Mouse (Mus musculus): ENCODE results near the gene Fut1. TPM values are rescaled to one million over a fixed set of nuclear protein-coding genes. Genes with fewer than 3 reads are reported as not detected.

The Fut1 gene
- polyA plus RNA-seq, 1 experiment from 2014 or later, result 0.38 TPM

DNA sequence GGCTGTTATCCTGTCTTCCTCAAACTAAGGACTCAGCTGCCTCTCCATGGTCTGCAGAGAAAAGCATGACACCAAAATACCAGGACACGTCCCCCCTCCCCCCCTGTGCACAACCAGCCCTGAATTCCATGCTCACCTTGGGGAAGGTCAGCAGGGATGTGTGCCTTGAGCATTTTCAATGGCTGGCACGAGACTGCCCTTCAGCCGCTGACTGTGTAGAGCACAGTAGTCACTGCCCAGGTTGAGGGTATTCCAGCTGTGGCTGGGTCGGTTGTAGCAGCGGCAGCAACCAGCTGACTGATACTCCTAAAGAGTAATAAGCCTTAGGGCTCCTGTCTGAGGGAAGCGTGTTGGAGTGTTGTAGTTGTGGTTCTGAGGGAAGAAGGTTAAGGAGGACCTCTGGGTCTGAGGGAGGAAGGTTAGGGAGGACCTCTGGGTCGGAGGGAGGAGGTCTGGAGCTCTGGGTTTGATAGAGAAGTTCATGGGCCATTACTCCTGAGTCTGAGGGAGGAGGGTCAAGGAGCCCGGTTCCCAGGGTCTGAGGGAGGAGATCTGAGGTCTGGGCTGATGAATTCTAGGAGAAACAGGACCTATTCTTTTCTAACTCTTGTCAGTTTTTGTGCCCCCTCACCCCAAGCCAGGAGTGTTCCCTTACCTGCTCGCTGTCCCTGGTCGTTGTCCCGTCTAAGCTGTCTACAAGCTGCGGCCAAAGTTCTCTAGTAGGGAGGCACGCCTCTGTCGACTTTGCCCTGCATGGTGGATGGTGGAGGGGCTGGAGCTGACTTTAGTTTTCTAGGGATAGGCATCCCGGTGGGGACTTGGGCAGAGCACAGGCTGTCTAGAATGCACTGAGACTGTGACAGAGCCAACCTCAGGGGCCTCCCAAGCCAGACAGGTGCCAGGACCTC lies 42.4 kb upstream of the Fut1 start:
- H3K9ac ChIP-seq (replicated peaks; ENCODE audit: low read length), result no peak overlapping the region
- H3K27me3 ChIP-seq (ENCODE audit: control insufficient read depth, insufficient read depth, low read length), result no peaks in the 10 kb centered on the region
- no peak overlapping the region for H3K4me3 ChIP-seq (ENCODE audit: low read depth, low read length)
- no peak for DNase-seq (ENCODE audit: low spot score)
- H3K36me3 ChIP-seq (replicated peaks; ENCODE audit: control insufficient read depth, insufficient read depth, low read depth, low read length), result no peaks in the 10 kb centered on the region; the same call in 1 of the 2 replicates
- WGBS, result 85% methylated on average over 15 of the region's 15 CpGs
- no peaks in the 10 kb centered on the region for H3K9me3 ChIP-seq (replicated peaks; ENCODE audit: control insufficient read depth, low read length)
- H3K27ac ChIP-seq (replicated peaks; ENCODE audit: low read depth, low read length), result no peak overlapping the region
- no peaks in the 10 kb centered on the region; the same call in 1 of the 2 replicates for H3K4me1 ChIP-seq (ENCODE audit: control insufficient read depth, insufficient read depth, low read length)
- no peak for ATAC-seq (replicated peaks; ENCODE audit: insufficient number of reproducible peaks, low FRiP score, low TSS enrichment, low read depth)
- no peak overlapping the region for H3K4me2 ChIP-seq (ENCODE audit: low read depth, low read length)

DNA sequence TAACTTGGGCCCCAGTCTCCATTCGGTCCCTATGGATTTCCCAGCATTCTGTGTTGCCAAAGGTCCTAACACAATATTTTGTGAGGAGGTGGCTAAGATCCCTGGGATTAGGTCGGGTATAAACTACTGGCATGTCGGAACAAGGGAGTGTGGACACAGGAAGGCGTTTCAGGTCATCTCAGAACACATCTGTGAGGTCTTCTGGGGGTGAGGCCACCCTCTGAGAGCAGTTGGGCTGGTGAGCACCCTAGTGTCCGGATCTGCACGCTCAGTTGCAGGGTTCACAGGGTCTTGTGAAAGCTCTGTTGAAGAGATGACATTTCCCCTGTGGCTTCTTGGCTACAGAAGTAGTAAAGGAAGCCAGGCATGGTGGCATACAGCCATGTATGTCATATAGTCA lies 31.2 kb upstream of the Fut1 start:
- H3K4me2 ChIP-seq (ENCODE audit: low read depth, low read length), result no peak overlapping the region
- H3K9ac ChIP-seq (replicated peaks; ENCODE audit: low read length), result no peak overlapping the region
- H3K27ac ChIP-seq (replicated peaks; ENCODE audit: low read depth, low read length), result no peak overlapping the region
- no peaks in the 10 kb centered on the region for H3K9me3 ChIP-seq (replicated peaks; ENCODE audit: control insufficient read depth, low read length)
- no peak for DNase-seq (ENCODE audit: low spot score)
- H3K36me3 ChIP-seq (replicated peaks; ENCODE audit: control insufficient read depth, insufficient read depth, low read depth, low read length), result no peaks in the 10 kb centered on the region
- H3K4me1 ChIP-seq (ENCODE audit: control insufficient read depth, insufficient read depth, low read length), result no peaks in the 10 kb centered on the region
- 89% methylated on average over 6 of the region's 6 CpGs for WGBS
- no peaks in the 10 kb centered on the region for H3K27me3 ChIP-seq (ENCODE audit: control insufficient read depth, insufficient read depth, low read length)
- H3K4me3 ChIP-seq (ENCODE audit: low read depth, low read length), result no peak overlapping the region
- ATAC-seq (replicated peaks; ENCODE audit: insufficient number of reproducible peaks, low FRiP score, low TSS enrichment, low read depth), result no peak

DNA sequence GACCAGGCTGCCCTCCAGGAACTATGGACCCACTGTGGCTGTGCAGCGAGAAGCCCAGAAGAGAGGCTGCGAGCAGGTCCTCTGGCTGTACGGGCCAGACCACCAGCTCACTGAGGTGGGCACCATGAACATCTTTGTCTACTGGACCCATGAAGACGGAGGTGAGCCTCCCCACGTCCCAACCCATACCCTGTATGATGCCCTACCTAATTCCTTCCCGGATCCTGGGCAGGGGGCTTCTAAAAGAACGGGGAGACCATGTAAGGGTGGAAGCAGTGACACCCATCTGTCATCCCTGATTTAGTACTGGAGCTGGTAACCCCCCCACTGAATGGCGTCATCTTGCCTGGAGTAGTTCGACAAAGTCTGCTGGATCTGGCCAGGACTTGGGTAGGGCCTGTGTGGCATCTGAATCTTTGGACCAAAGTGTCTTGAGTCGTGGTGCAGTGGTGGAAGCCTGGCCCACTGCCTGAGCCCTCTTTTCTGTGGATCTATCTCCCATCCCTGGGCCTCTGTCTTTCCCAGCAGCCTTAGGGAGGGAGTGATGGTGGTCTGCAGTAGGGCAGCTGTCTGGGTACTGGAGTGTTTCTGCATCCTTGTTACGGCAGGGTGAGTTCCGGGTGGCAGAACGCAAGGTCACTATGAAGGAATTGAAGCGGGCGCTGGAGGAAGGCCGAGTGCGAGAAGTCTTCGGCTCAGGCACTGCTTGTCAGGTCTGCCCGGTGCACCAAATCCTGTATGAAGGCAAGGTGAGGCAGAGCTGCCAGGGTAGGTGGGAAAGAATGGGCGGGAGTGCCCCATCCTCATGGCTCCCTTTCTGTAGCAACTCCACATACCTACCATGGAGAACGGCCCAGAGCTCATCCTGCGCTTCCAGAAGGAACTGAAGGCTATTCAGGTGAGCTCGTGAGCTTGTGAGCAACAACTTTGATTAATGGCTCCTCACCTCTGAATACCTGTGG lies 29.2 kb upstream of the Fut1 start:
- Histone ChIP-seq H3K4me2 (ENCODE audit: low read depth, low read length) (no peak overlapping the region), H3K27me3 (ENCODE audit: control insufficient read depth, insufficient read depth, low read length) (no peaks in the 10 kb centered on the region), H3K27ac (replicated peaks; ENCODE audit: low read depth, low read length) (no peak overlapping the region), H3K4me1 (ENCODE audit: control insufficient read depth, insufficient read depth, low read length) (no peaks in the 10 kb centered on the region), H3K9ac (replicated peaks; ENCODE audit: low read length) (no peak overlapping the region), H3K4me3 (ENCODE audit: low read depth, low read length) (no peak overlapping the region), H3K36me3 (replicated peaks; ENCODE audit: control insufficient read depth, insufficient read depth, low read depth, low read length) (no peaks in the 10 kb centered on the region), H3K9me3 (replicated peaks; ENCODE audit: control insufficient read depth, low read length) (no peaks in the 10 kb centered on the region)
- no peak for DNase-seq (ENCODE audit: low spot score)
- WGBS, result 93% methylated on average over 23 of the region's 23 CpGs
- ATAC-seq (replicated peaks; ENCODE audit: insufficient number of reproducible peaks, low FRiP score, low TSS enrichment, low read depth), result no peak

DNA sequence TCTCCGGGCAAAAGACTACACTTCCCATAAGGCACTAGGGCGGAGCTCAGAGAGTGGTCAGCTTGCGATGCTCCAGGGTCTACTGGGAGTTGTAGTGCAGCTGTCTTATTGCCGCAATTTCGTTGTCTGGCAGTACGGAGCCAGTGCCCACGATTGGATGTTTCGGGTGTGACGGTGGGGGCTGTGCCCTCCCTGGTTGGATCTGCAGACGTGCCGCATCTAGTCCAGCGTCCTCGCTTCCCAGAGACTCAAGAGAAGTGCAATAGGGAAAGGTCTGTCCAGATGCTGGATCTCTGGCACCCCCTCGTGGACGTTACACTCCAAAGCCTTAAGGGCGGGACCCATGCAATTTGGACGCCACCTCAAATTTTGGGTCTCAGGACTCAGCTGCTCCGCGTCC lies 27.9 kb upstream of the Fut1 start:
- peak; percentile 93 for DNase-seq (ENCODE audit: low spot score)
- Histone ChIP-seq H3K9me3 (replicated peaks; ENCODE audit: control insufficient read depth, low read length) (no peaks in the 10 kb centered on the region), H3K36me3 (replicated peaks; ENCODE audit: control insufficient read depth, insufficient read depth, low read depth, low read length) (no peaks in the 10 kb centered on the region), H3K4me3 (ENCODE audit: low read depth, low read length) (peak overlapping the region; percentile 19), H3K4me2 (ENCODE audit: low read depth, low read length) (peak overlapping the region; percentile 43), H3K4me1 (ENCODE audit: control insufficient read depth, insufficient read depth, low read length) (no peaks in the 10 kb centered on the region), H3K27ac (replicated peaks; ENCODE audit: low read depth, low read length) (no peak overlapping the region), H3K9ac (replicated peaks; ENCODE audit: low read length) (0 out of 2 replicates have a peak overlapping the region, but pooled peaks have one; percentile 18), H3K27me3 (ENCODE audit: control insufficient read depth, insufficient read depth, low read length) (no peaks in the 10 kb centered on the region)
- ATAC-seq (replicated peaks; ENCODE audit: insufficient number of reproducible peaks, low FRiP score, low TSS enrichment, low read depth), result peak; percentile 96
- WGBS, result 7% methylated on average over 19 of the region's 19 CpGs

DNA sequence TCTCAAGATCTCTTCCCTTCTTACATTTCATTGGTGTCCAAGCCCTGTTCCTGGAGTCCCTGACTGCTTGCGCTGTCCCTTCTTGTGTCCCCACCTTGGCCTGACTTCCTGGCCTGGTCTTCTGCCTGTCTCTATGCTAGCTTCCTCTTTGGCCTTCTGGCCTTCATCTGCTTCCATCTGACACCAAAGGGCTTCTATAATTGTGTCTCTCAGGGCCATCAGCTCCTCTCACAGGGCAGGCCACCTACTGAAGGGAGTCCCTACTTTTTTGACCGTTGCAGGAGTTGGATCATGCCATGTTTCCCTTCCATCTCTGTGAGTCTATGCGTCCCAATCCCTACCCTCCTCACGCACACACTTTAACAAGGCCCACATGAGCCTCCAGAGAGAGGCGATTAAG lies 27.2 kb upstream of the Fut1 start:
- DNase-seq (ENCODE audit: low spot score), result no peak
- WGBS, result 94% methylated on average over 5 of the region's 5 CpGs
- H3K4me1 ChIP-seq (ENCODE audit: control insufficient read depth, insufficient read depth, low read length), result no peaks in the 10 kb centered on the region
- no peak overlapping the region for H3K27ac ChIP-seq (replicated peaks; ENCODE audit: low read depth, low read length)
- ATAC-seq (replicated peaks; ENCODE audit: insufficient number of reproducible peaks, low FRiP score, low TSS enrichment, low read depth), result no peak
- H3K9me3 ChIP-seq (replicated peaks; ENCODE audit: control insufficient read depth, low read length), result no peaks in the 10 kb centered on the region
- H3K27me3 ChIP-seq (ENCODE audit: control insufficient read depth, insufficient read depth, low read length), result no peaks in the 10 kb centered on the region
- no peak overlapping the region for H3K4me3 ChIP-seq (ENCODE audit: low read depth, low read length)
- H3K4me2 ChIP-seq (ENCODE audit: low read depth, low read length), result no peak overlapping the region
- H3K9ac ChIP-seq (replicated peaks; ENCODE audit: low read length), result no peak overlapping the region
- H3K36me3 ChIP-seq (replicated peaks; ENCODE audit: control insufficient read depth, insufficient read depth, low read depth, low read length), result no peaks in the 10 kb centered on the region

DNA sequence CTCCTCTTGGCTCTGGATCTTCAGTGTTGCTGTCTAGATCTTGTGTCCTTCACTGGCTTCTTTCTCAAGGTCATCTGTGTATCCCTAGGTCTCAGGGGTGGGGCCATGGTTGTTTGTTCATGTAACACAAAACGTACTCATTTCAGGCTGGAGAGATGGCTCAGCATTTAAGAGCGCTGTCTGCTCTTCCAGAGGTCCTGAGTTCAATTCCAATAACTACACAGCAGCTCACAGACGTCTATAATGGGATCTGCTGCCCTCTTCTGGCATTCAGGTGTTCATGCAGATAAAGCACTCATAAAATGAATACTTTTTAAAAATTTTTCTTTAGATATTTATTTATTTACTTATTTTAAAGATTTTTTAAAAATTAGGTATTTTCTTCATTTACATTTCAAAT lies 26.2 kb upstream of the Fut1 start:
- Histone ChIP-seq H3K4me2 (ENCODE audit: low read depth, low read length) (no peak overlapping the region), H3K9me3 (replicated peaks; ENCODE audit: control insufficient read depth, low read length) (no peaks in the 10 kb centered on the region), H3K9ac (replicated peaks; ENCODE audit: low read length) (no peak overlapping the region), H3K27ac (replicated peaks; ENCODE audit: low read depth, low read length) (no peak overlapping the region), H3K4me1 (ENCODE audit: control insufficient read depth, insufficient read depth, low read length) (no peaks in the 10 kb centered on the region), H3K4me3 (ENCODE audit: low read depth, low read length) (no peak overlapping the region), H3K36me3 (replicated peaks; ENCODE audit: control insufficient read depth, insufficient read depth, low read depth, low read length) (no peaks in the 10 kb centered on the region), H3K27me3 (ENCODE audit: control insufficient read depth, insufficient read depth, low read length) (no peaks in the 10 kb centered on the region)
- DNase-seq (ENCODE audit: low spot score) (peak; percentile 27), ATAC-seq (replicated peaks; ENCODE audit: insufficient number of reproducible peaks, low FRiP score, low TSS enrichment, low read depth) (no peak)
- WGBS, result 64% methylated on average over 3 of the region's 3 CpGs

DNA sequence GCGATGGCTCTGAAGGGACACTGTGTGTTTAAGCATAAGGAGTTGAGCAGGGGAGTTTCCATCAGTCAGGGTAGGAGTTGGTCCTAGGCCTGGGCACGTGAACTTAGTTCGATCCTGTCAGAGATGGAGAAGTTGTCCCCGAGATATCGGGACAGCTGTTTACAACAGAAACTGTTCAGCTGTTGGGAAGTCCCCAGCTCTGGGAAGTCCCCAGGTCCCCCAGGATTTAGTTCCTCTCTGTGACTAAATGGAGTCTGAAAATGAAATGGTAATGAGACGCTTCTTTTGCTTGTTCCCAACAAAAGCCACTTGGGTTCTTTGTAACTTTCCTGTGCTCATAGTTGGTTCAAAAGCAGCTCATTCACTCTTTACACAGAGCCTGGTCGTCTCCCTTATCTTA lies 25.2 kb upstream of the Fut1 start:
- ATAC-seq (replicated peaks; ENCODE audit: insufficient number of reproducible peaks, low FRiP score, low TSS enrichment, low read depth) (no peak), DNase-seq (ENCODE audit: low spot score) (no peak)
- Histone ChIP-seq H3K4me2 (ENCODE audit: low read depth, low read length) (no peak overlapping the region), H3K4me1 (ENCODE audit: control insufficient read depth, insufficient read depth, low read length) (no peaks in the 10 kb centered on the region), H3K9me3 (replicated peaks; ENCODE audit: control insufficient read depth, low read length) (no peaks in the 10 kb centered on the region), H3K36me3 (replicated peaks; ENCODE audit: control insufficient read depth, insufficient read depth, low read depth, low read length) (no peaks in the 10 kb centered on the region), H3K27me3 (ENCODE audit: control insufficient read depth, insufficient read depth, low read length) (no peaks in the 10 kb centered on the region), H3K9ac (replicated peaks; ENCODE audit: low read length) (no peak overlapping the region), H3K4me3 (ENCODE audit: low read depth, low read length) (no peak overlapping the region), H3K27ac (replicated peaks; ENCODE audit: low read depth, low read length) (no peak overlapping the region)
- 81% methylated on average over 7 of the region's 7 CpGs for WGBS
